Mouse (Mus musculus) adrenal gland, postnatal 10 days (tissue): ENCODE results near the gene Elavl1. TPM values are rescaled to one million over a fixed set of nuclear protein-coding genes. Genes with fewer than 3 reads are reported as not detected.

ENCODE experiments used
- total RNA-seq, 2 experiments: library from RNA; stranded (reverse); gene quantifications; 2 replicates each; pipeline ENCODE4 v1.2.3; 2021

Gene Elavl1
- total RNA-seq, 2 experiments from 2014 or later = 77.7 to 83.9 TPM

Other genes starting within 250 kb of the Elavl1 start
- 1 to 10 TPM; 4.0 to 4.1 TPM for gene Cd209f, start 219.6 kb downstream of the Elavl1 start, total RNA-seq
- under 1 TPM; 0.69 to 1.00 TPM for gene Cd209g, start 191.3 kb downstream of the Elavl1 start, total RNA-seq
- 10 to 100 TPM; 29.6 to 46.0 TPM for gene Evi5l, start 158.8 kb downstream of the Elavl1 start, total RNA-seq
- 1 to 10 TPM; 2.6 to 4.2 TPM for gene Prr36, start 108.0 kb downstream of the Elavl1 start, total RNA-seq
- 1 to 10 TPM; 8.5 to 8.6 TPM for gene Lrrc8e, start 98.6 kb downstream of the Elavl1 start, total RNA-seq
- 10 to 100 TPM; 78.2 to 79.0 TPM for gene Map2k7, start 86.7 kb downstream of the Elavl1 start, total RNA-seq
- gene Gm49320, start 86.5 kb downstream of the Elavl1 start, total RNA-seq = 1 to 10 TPM in 1 of 2 experiments, not detected in 1; 2.4 TPM
- 10 to 100 TPM; 10.5 to 20.2 TPM for gene Tgfbr3l, start 77.2 kb downstream of the Elavl1 start, total RNA-seq
- 10 to 100 TPM; 21.7 to 24.4 TPM for gene Snapc2, start 72.3 kb downstream of the Elavl1 start, total RNA-seq
- gene Ctxn1, start 66.1 kb downstream of the Elavl1 start, total RNA-seq = 10 to 100 TPM; 11.0 to 14.7 TPM
- 100 to 1,000 TPM; 150 to 180 TPM for gene Timm44, start 49.5 kb downstream of the Elavl1 start, total RNA-seq
- 10 to 100 TPM; 10.5 to 19.3 TPM for gene Ccl25, start 203 bp downstream of the Elavl1 start, total RNA-seq
- gene Cers4, start 167.6 kb upstream of the Elavl1 start, total RNA-seq = 10 to 100 TPM; 14.4 to 24.0 TPM